In genomic region chr11:118507904-118508303, GRCm38 (mm10) we compare ENCODE assay signal across 8 mouse cellular contexts. TPM values are rescaled to one million over a fixed set of nuclear protein-coding genes. Genes with fewer than 3 reads are reported as not detected.
A peak's percentile ranks its signal among the peaks of the same experiment; 100 is the strongest.
DNase-seq lines count a peak whose midpoint lies in the region; ATAC-seq and TF ChIP-seq lines count a peak whose summit lies in the region.

No protein-coding gene starts in this region.

- H3K4me1 ChIP-seq in heart, embryonic 12.5 days (replicated peaks) = peaks cover 15% of the 10 kb centered on the region
- H3K4me1 ChIP-seq in forebrain, embryonic 13.5 days = peaks cover 30% of the 10 kb centered on the region
- peaks cover 4% of the 10 kb centered on the region; the same call in 1 of the 2 replicates for H3K4me1 ChIP-seq in hindbrain, postnatal 0 days (ENCODE audit: insufficient read depth, low read length)
- no peaks in the 10 kb centered on the region; the same call in 1 of the 2 replicates for H3K4me1 ChIP-seq in midbrain, postnatal 0 days (ENCODE audit: insufficient read depth, low read length)
- H3K4me1 ChIP-seq in stomach, postnatal 0 days (replicated peaks; ENCODE audit: control insufficient read depth, insufficient read depth) = no peaks in the 10 kb centered on the region

- peak; percentile 99 for TF ChIP-seq CTCF in hindbrain, postnatal 0 days (IDR thresholded peaks at IDR 0.05; ENCODE audit: low read depth)
- TF ChIP-seq CTCF in midbrain, postnatal 0 days (IDR thresholded peaks at IDR 0.05) = peak; percentile 99
- peak; percentile 97 for TF ChIP-seq CTCF in stomach, postnatal 0 days (IDR thresholded peaks at IDR 0.05; ENCODE audit: low read depth)

- no peak overlapping the region for H3K4me3 ChIP-seq in heart, embryonic 12.5 days
- no peak overlapping the region for H3K4me3 ChIP-seq in forebrain, embryonic 13.5 days
- H3K4me3 ChIP-seq in hindbrain, postnatal 0 days (ENCODE audit: low read length) = no peak overlapping the region
- H3K4me3 ChIP-seq in midbrain, postnatal 0 days (ENCODE audit: low read depth, low read length) = no peak overlapping the region
- H3K4me3 ChIP-seq in stomach, postnatal 0 days (ENCODE audit: low read depth, low read length) = no peak overlapping the region

- H3K4me2 ChIP-seq in heart, embryonic 12.5 days = no peak overlapping the region
- no peak overlapping the region for H3K4me2 ChIP-seq in forebrain, embryonic 13.5 days
- no peak overlapping the region for H3K4me2 ChIP-seq in hindbrain, postnatal 0 days (ENCODE audit: low read depth, low read length)
- no peak overlapping the region for H3K4me2 ChIP-seq in midbrain, postnatal 0 days (ENCODE audit: low read depth, low read length, poor library complexity, severe bottlenecking)
- no peak overlapping the region for H3K4me2 ChIP-seq in stomach, postnatal 0 days (replicated peaks; ENCODE audit: low read depth)

- intact Hi-C loops in left cerebral cortex, postnatal 14 days (cut with DNase I) = loop anchor here (5.0 kb wide), 1 partner anchor 234 kb away; no protein-coding TSS in a partner anchor

- peaks cover 70% of the 10 kb centered on the region for H3K27me3 ChIP-seq in heart, embryonic 12.5 days (replicated peaks)
- peaks cover 37% of the 10 kb centered on the region for H3K27me3 ChIP-seq in forebrain, embryonic 13.5 days
- H3K27me3 ChIP-seq in hindbrain, postnatal 0 days (ENCODE audit: insufficient read depth, low read length) = no peaks in the 10 kb centered on the region
- no peaks in the 10 kb centered on the region; the same call in 1 of the 2 replicates for H3K27me3 ChIP-seq in midbrain, postnatal 0 days (ENCODE audit: insufficient read depth, low read length)
- no peaks in the 10 kb centered on the region for H3K27me3 ChIP-seq in stomach, postnatal 0 days (ENCODE audit: control insufficient read depth, insufficient read depth, low read length)

- H3K9ac ChIP-seq in heart, embryonic 12.5 days = no peak overlapping the region
- H3K9ac ChIP-seq in forebrain, embryonic 13.5 days = no peak overlapping the region
- H3K9ac ChIP-seq in hindbrain, postnatal 0 days (replicated peaks; ENCODE audit: low read length) = no peak overlapping the region
- no peak overlapping the region for H3K9ac ChIP-seq in midbrain, postnatal 0 days (replicated peaks; ENCODE audit: low read length, poor library complexity, severe bottlenecking)
- no peak overlapping the region for H3K9ac ChIP-seq in stomach, postnatal 0 days (ENCODE audit: low read length)

- H3K9me3 ChIP-seq in heart, embryonic 12.5 days (replicated peaks) = no peaks in the 10 kb centered on the region
- H3K9me3 ChIP-seq in forebrain, embryonic 13.5 days (replicated peaks) = no peaks in the 10 kb centered on the region
- H3K9me3 ChIP-seq in hindbrain, postnatal 0 days (ENCODE audit: low read length) = no peaks in the 10 kb centered on the region
- H3K9me3 ChIP-seq in midbrain, postnatal 0 days (ENCODE audit: low read length) = no peaks in the 10 kb centered on the region
- no peaks in the 10 kb centered on the region for H3K9me3 ChIP-seq in stomach, postnatal 0 days (ENCODE audit: control insufficient read depth, low read length)

- WGBS in heart, embryonic 12.5 days = 26% methylated on average over 5 of the region's 5 CpGs
- WGBS in forebrain, embryonic 13.5 days = 36% methylated on average over 5 of the region's 5 CpGs
- 34% methylated on average over 5 of the region's 5 CpGs for WGBS in hindbrain, postnatal 0 days
- 24% methylated on average over 5 of the region's 5 CpGs for WGBS in midbrain, postnatal 0 days
- 26% methylated on average over 5 of the region's 5 CpGs for WGBS in stomach, postnatal 0 days

- TF ChIP-seq EP300 in stomach, postnatal 0 days (optimal IDR thresholded peaks at IDR 0.05) = no peak

- peak; percentile 95 for DNase-seq in heart, adult 11 months
- peak; percentile 32 for DNase-seq in c-Kit-negative CD71-positive TER-119-positive erythroid progenitor cells, embryonic 14.5 days (ENCODE audit: low read depth, low spot score)
- peak; percentile 90 for DNase-seq in hindbrain, postnatal 0 days (ENCODE audit: low spot score)
- peak; percentile 86 to 87 for DNase-seq in left cerebral cortex, postnatal 14 days (ENCODE audit: low spot score in 2 of 2)
- peak; percentile 88 for DNase-seq in midbrain, postnatal 0 days (ENCODE audit: low spot score)
- DNase-seq in stomach, postnatal 0 days (ENCODE audit: low spot score) = peak; percentile 74

- no peaks in the 10 kb centered on the region for H3K36me3 ChIP-seq in heart, embryonic 12.5 days
- no peaks in the 10 kb centered on the region for H3K36me3 ChIP-seq in forebrain, embryonic 13.5 days (ENCODE audit: poor library complexity, severe bottlenecking)
- H3K36me3 ChIP-seq in hindbrain, postnatal 0 days (ENCODE audit: insufficient read depth, low read length) = peaks cover 6% of the 10 kb centered on the region; the same call in 1 of the 2 replicates
- no peaks in the 10 kb centered on the region for H3K36me3 ChIP-seq in midbrain, postnatal 0 days (ENCODE audit: insufficient read depth, low read length)
- H3K36me3 ChIP-seq in stomach, postnatal 0 days (ENCODE audit: control insufficient read depth, insufficient read depth, low read length) = no peaks in the 10 kb centered on the region

- no peak for ATAC-seq in heart, embryonic 12.5 days (ENCODE audit: insufficient number of reproducible peaks, low FRiP score)
- ATAC-seq in forebrain, embryonic 13.5 days = peak; percentile 29; the same call in 1 of the 2 replicates
- ATAC-seq in hindbrain, postnatal 0 days = peak; percentile 36
- ATAC-seq in midbrain, postnatal 0 days (ENCODE audit: low FRiP score) = peak; percentile 53; the same call in 1 of the 2 replicates
- no peak for ATAC-seq in stomach, postnatal 0 days (ENCODE audit: low FRiP score, low TSS enrichment)

- no peak overlapping the region for H3K27ac ChIP-seq in heart, embryonic 12.5 days (ENCODE audit: poor library complexity, severe bottlenecking)
- no peak overlapping the region for H3K27ac ChIP-seq in forebrain, embryonic 13.5 days
- H3K27ac ChIP-seq in hindbrain, postnatal 0 days = peak overlapping the region; percentile 1; the same call in 1 of the 2 replicates
- no peak overlapping the region for H3K27ac ChIP-seq in midbrain, postnatal 0 days (ENCODE audit: low read depth, low read length)
- H3K27ac ChIP-seq in stomach, postnatal 0 days (replicated peaks) = no peak overlapping the region

RNA-seq across cellular contexts. Expression of gene Engase, which starts 31.3 kb away (rescaled TPM):
- 4.5 and 4.6 TPM in 2 replicates for polyA plus RNA-seq in heart, embryonic 12.5 days (2016; fragmentation: Nextera tagmentation; extraction: Ambion mirVana)
- 4.5 and 5.6 TPM in 2 replicates for polyA plus RNA-seq in forebrain, embryonic 13.5 days (2015; fragmentation: Nextera tagmentation; extraction: Ambion mirVana)
- total RNA-seq in hindbrain, postnatal 0 days (2014; rRNA removed) = 9.0 and 20.7 TPM in 2 replicates
- polyA plus RNA-seq in hindbrain, postnatal 0 days (2015; fragmentation: Nextera tagmentation; extraction: Ambion mirVana) = 6.5 and 7.0 TPM in 2 replicates
- total RNA-seq in left cerebral cortex, postnatal 14 days (2021) = 10 to 100 TPM; 13.3 to 13.6 TPM
- total RNA-seq in midbrain, postnatal 0 days (2014; rRNA removed) = 8.7 and 13.6 TPM in 2 replicates
- 5.1 and 5.3 TPM in 2 replicates for polyA plus RNA-seq in midbrain, postnatal 0 days (2015; fragmentation: Nextera tagmentation; extraction: Ambion mirVana)
- 12.6 and 13.7 TPM in 2 replicates for polyA plus RNA-seq in stomach, postnatal 0 days (2015; fragmentation: Nextera tagmentation; extraction: Ambion mirVana)

Comparison
In these comparisons a context has a peak if more than half of its experiments do, and no peak if none do; other contexts are left out.
1. DNase-seq: peak in every context shown above with its lines; median percentile 95 in heart, adult 11 months; 90 in hindbrain, postnatal 0 days; 88 in midbrain, postnatal 0 days; 86 in left cerebral cortex, postnatal 14 days; 74 in stomach, postnatal 0 days; 32 in c-Kit-negative CD71-positive TER-119-positive erythroid progenitor cells, embryonic 14.5 days.
2. ATAC-seq: peak in forebrain, embryonic 13.5 days (single experiment), hindbrain, postnatal 0 days (single experiment) and midbrain, postnatal 0 days (single experiment); none in heart, embryonic 12.5 days (single experiment) and stomach, postnatal 0 days (single experiment).
3. Peak in every context shown above with its lines, with median percentiles within 50 percentile points of each other: CTCF ChIP-seq.